Comparison of ENCODE assay signal across 10 mouse cellular contexts in genomic region chr11:6629655-6630054, GRCm38 (mm10). TPM values are rescaled to one million over a fixed set of nuclear protein-coding genes. Genes with fewer than 3 reads are reported as not detected.
A peak's percentile ranks its signal among the peaks of the same experiment; 100 is the strongest.
DNase-seq lines count a peak whose midpoint lies in the region; ATAC-seq and TF ChIP-seq lines count a peak whose summit lies in the region.
"Had no signal": no experiment of that assay in that cellular context is flagged by ENCODE, and none has a peak within 500 bp of the region (broad histone marks: within the 10 kb centered on the region; RNA-seq: fewer than 3 reads in every experiment).

No protein-coding gene starts in this region.

- DNase-seq in MEL (ENCODE audit: low read depth, low spot score): peak; percentile 88
- peak; percentile 39 to 66 for DNase-seq in cerebellum, postnatal 25 days
- peak in 1 of 2 experiments; percentile 36 for DNase-seq in spleen, adult 2 months (ENCODE audit: low read depth in 1 of 2, low spot score in 2 of 2)
- DNase-seq in right cerebral cortex, postnatal 36 days (ENCODE audit: low spot score in 2 of 2): no peak

- peak; percentile 60 for TF ChIP-seq CTCF in intestine, postnatal 0 days (IDR thresholded peaks at IDR 0.05; ENCODE audit: low read depth)
- TF ChIP-seq CTCF in MEL (IDR thresholded peaks at IDR 0.05 in 2 of 3, conservative IDR thresholded peaks at IDR 0.05 in 1 of 3; ENCODE audit: control insufficient read depth in 1 of 3, insufficient read depth in 1 of 3, low read depth in 2 of 3, low read length in 3 of 3, poor library complexity in 1 of 3, severe bottlenecking in 1 of 3): peak; percentile 54 to 76 (median 61)
- peak; percentile 21; the same call in 1 of the 2 replicates for TF ChIP-seq CTCF in spleen, adult 2 months (IDR thresholded peaks at IDR 0.05; ENCODE audit: extremely low read depth, insufficient read depth, insufficient read length, insufficient replicate concordance)

- no peak overlapping the region for H3K9ac ChIP-seq in intestine, postnatal 0 days (ENCODE audit: low read depth, low read length)
- H3K9ac ChIP-seq in intestine, embryonic 16.5 days (ENCODE audit: low read depth, low read length): no peak overlapping the region
- no peak overlapping the region for H3K9ac ChIP-seq in MEL (ENCODE audit: control insufficient read depth, low read depth, low read length, poor library complexity, severe bottlenecking)
- H3K9ac ChIP-seq: limb, embryonic 12.5 days; neural tube, embryonic 15.5 days had no signal

- H3K4me1 ChIP-seq in intestine, postnatal 0 days (replicated peaks; ENCODE audit: control insufficient read depth, insufficient read depth, low read length): no peaks in the 10 kb centered on the region
- peaks cover 4% of the 10 kb centered on the region for H3K4me1 ChIP-seq in intestine, embryonic 16.5 days (ENCODE audit: control insufficient read depth, insufficient read depth, low read length)
- peaks cover 11 to 18% of the 10 kb centered on the region in 2 experiments for H3K4me1 ChIP-seq in MEL (ENCODE audit: control insufficient read depth in 1 of 2, insufficient read depth in 2 of 2, low read length in 2 of 2)
- peaks cover 17% of the 10 kb centered on the region for H3K4me1 ChIP-seq in spleen, adult 2 months (ENCODE audit: control insufficient read depth, insufficient read depth, insufficient read length)

- ATAC-seq in intestine, postnatal 0 days: no peak
- no peak for ATAC-seq in intestine, embryonic 16.5 days
- ATAC-seq in megakaryocyte-erythroid progenitor cell, adult 5-6 weeks (replicated peaks; ENCODE audit: low FRiP score, low TSS enrichment, poor library complexity, severe bottlenecking): no peak

- no peak overlapping the region for H3K27ac ChIP-seq in intestine, postnatal 0 days (ENCODE audit: low read depth, low read length)
- H3K27ac ChIP-seq in intestine, embryonic 16.5 days (ENCODE audit: low read length): no peak overlapping the region
- H3K27ac ChIP-seq in MEL (ENCODE audit: control insufficient read depth, low read depth, low read length): no peak overlapping the region
- H3K27ac ChIP-seq in spleen, adult 2 months (ENCODE audit: insufficient read depth, low read length): no peak overlapping the region
- H3K27ac ChIP-seq: limb, embryonic 12.5 days; neural tube, embryonic 15.5 days had no signal

- no peaks in the 10 kb centered on the region for H3K9me3 ChIP-seq in intestine, postnatal 0 days (ENCODE audit: control insufficient read depth)
- H3K9me3 ChIP-seq in intestine, embryonic 16.5 days (ENCODE audit: control insufficient read depth, low read length): no peaks in the 10 kb centered on the region
- no peaks in the 10 kb centered on the region for H3K9me3 ChIP-seq in MEL (replicated peaks; ENCODE audit: insufficient read depth, low read length)
- H3K9me3 ChIP-seq: limb, embryonic 12.5 days; neural tube, embryonic 15.5 days had no signal

- no peak for TF ChIP-seq EP300 in MEL (IDR thresholded peaks at IDR 0.05; ENCODE audit: low read depth in 1 of 2, low read length in 2 of 2)

- 0 out of 2 replicates have a peak, but pooled peaks cover 1% of the 10 kb centered on the region for H3K36me3 ChIP-seq in intestine, postnatal 0 days (ENCODE audit: control insufficient read depth, insufficient read depth)
- H3K36me3 ChIP-seq in intestine, embryonic 16.5 days (ENCODE audit: control insufficient read depth, insufficient read depth, low read length): no peaks in the 10 kb centered on the region
- H3K36me3 ChIP-seq in MEL (ENCODE audit: control insufficient read depth in 1 of 2, insufficient read depth in 2 of 2, low read length in 2 of 2): peaks cover 2 to 20% of the 10 kb centered on the region in 2 experiments; a peak in 3 of 4 replicates
- H3K36me3 ChIP-seq in spleen, adult 2 months (ENCODE audit: control insufficient read depth, insufficient read depth, low read length): no peaks in the 10 kb centered on the region
- H3K36me3 ChIP-seq: neural tube, embryonic 15.5 days had no signal

- H3K4me3 ChIP-seq in intestine, postnatal 0 days (ENCODE audit: low read depth, low read length): no peak overlapping the region
- H3K4me3 ChIP-seq in intestine, embryonic 16.5 days (ENCODE audit: low read length): no peak overlapping the region
- no peak overlapping the region for H3K4me3 ChIP-seq in MEL (ENCODE audit: control insufficient read depth in 1 of 2, insufficient read depth in 1 of 2, low read depth in 2 of 2, low read length in 2 of 2)
- H3K4me3 ChIP-seq in spleen, adult 2 months (ENCODE audit: extremely low read depth, insufficient read depth, insufficient read length): no peak overlapping the region
- H3K4me3 ChIP-seq: limb, embryonic 12.5 days; neural tube, embryonic 15.5 days had no signal

- TF ChIP-seq POLR2A in MEL (IDR thresholded peaks at IDR 0.05; ENCODE audit: control insufficient read depth in 1 of 2, insufficient read depth in 1 of 2, low read depth in 1 of 2, low read length in 2 of 2, poor library complexity in 1 of 2): no peak
- TF ChIP-seq POLR2A in spleen, adult 2 months (IDR thresholded peaks at IDR 0.05; ENCODE audit: low read depth, low read length): no peak

- peak; percentile 86 for TF ChIP-seq RAD21 in MEL (IDR thresholded peaks at IDR 0.05; ENCODE audit: low read depth, low read length)

- H3K79me2 ChIP-seq in MEL (ENCODE audit: control insufficient read depth, insufficient read depth, low read length, poor library complexity): peaks cover 21% of the 10 kb centered on the region

- H3K27me3 ChIP-seq in intestine, postnatal 0 days (replicated peaks; ENCODE audit: control insufficient read depth, insufficient read depth, low read length): no peaks in the 10 kb centered on the region
- H3K27me3 ChIP-seq in intestine, embryonic 16.5 days (replicated peaks; ENCODE audit: control insufficient read depth, insufficient read depth, low read length): no peaks in the 10 kb centered on the region
- no peaks in the 10 kb centered on the region for H3K27me3 ChIP-seq in MEL (ENCODE audit: control insufficient read depth in 1 of 2, insufficient read depth in 2 of 2, low read length in 2 of 2)
- H3K27me3 ChIP-seq in spleen, adult 2 months (ENCODE audit: control insufficient read depth, insufficient read depth, low read length): 0 out of 2 replicates have a peak, but pooled peaks cover 1% of the 10 kb centered on the region
- H3K27me3 ChIP-seq: limb, embryonic 12.5 days had no signal

- no peak overlapping the region for H3K4me2 ChIP-seq in intestine, postnatal 0 days (replicated peaks; ENCODE audit: low read depth)
- H3K4me2 ChIP-seq in intestine, embryonic 16.5 days (ENCODE audit: low read depth, low read length): no peak overlapping the region
- H3K4me2 ChIP-seq: limb, embryonic 12.5 days; neural tube, embryonic 15.5 days had no signal

TF ChIP-seq in MEL, 35 proteins besides CTCF, POLR2A, EP300 and RAD21 (continues in another document):
- TF ChIP-seq SIN3A (IDR thresholded peaks at IDR 0.05; ENCODE audit: low read length) (peak; percentile 51; the same call in 1 of the 2 replicates), ELF1 (IDR thresholded peaks at IDR 0.05; ENCODE audit: low read depth, low read length) (no peak), ZNF384 (IDR thresholded peaks at IDR 0.05; ENCODE audit: low read depth, low read length) (peak; percentile 48), ZC3H11A (IDR thresholded peaks at IDR 0.05; ENCODE audit: low read depth, low read length) (peak; percentile 87), RCOR1 (IDR thresholded peaks at IDR 0.05; ENCODE audit: low read depth, low read length) (no peak), JUND (IDR thresholded peaks at IDR 0.05; ENCODE audit: low read depth, low read length) (peak; percentile 11; the same call in 1 of the 2 replicates)

RNA-seq across cellular contexts. Expression of gene Tbrg4, which starts 3.8 kb away (rescaled TPM):
- polyA plus RNA-seq in intestine, postnatal 0 days (2015; fragmentation: Nextera tagmentation; extraction: Ambion mirVana): 30.8 and 32.6 TPM in 2 replicates
- 64.0 and 64.2 TPM in 2 replicates for polyA plus RNA-seq in intestine, embryonic 16.5 days (2015; fragmentation: Nextera tagmentation; extraction: Ambion mirVana)
- total RNA-seq in MEL (2012; rRNA removed): 191 and 192 TPM in 2 replicates
- 100 to 1,000 TPM; 278 to 756 TPM for polyA plus RNA-seq in MEL (2012; ENCODE audit: insufficient read depth in 1 of 2, insufficient read length in 2 of 2, low read depth in 1 of 2, low replicate concordance in 2 of 2, missing spikeins in 1 of 2)
- 88.6 and 125 TPM in 2 replicates for polyA plus RNA-seq in spleen, adult 2 months (2012; rRNA removed)
- 113 and 130 TPM in 2 replicates for total RNA-seq in megakaryocyte-erythroid progenitor cell, adult 5-6 weeks (2014; fragmentation: Nextera tagmentation)
- 27.5 and 51.5 TPM in 2 replicates for total RNA-seq in megakaryocyte-erythroid progenitor cell, adult 5-6 weeks (2017)

RNA-seq across cellular contexts. Expression of gene Wap, which starts 8.8 kb away (rescaled TPM):
- polyA plus RNA-seq in intestine, postnatal 0 days (2015; fragmentation: Nextera tagmentation; extraction: Ambion mirVana): 1.3 and 4.3 TPM in 2 replicates
- not detected in 2 replicates for polyA plus RNA-seq in intestine, embryonic 16.5 days (2015; fragmentation: Nextera tagmentation; extraction: Ambion mirVana)
- not detected in 2 replicates for total RNA-seq in MEL (2012; rRNA removed)
- polyA plus RNA-seq in MEL (2012; ENCODE audit: insufficient read depth in 1 of 2, insufficient read length in 2 of 2, low read depth in 1 of 2, low replicate concordance in 2 of 2, missing spikeins in 1 of 2): not detected
- polyA plus RNA-seq in spleen, adult 2 months (2012; rRNA removed): not detected in 2 replicates
- not detected in 2 replicates for total RNA-seq in megakaryocyte-erythroid progenitor cell, adult 5-6 weeks (2014; fragmentation: Nextera tagmentation)
- not detected in 2 replicates for total RNA-seq in megakaryocyte-erythroid progenitor cell, adult 5-6 weeks (2017)
- total RNA-seq: heart, postnatal 10 days had no signal
- polyA plus RNA-seq: limb, embryonic 12.5 days; neural tube, embryonic 15.5 days had no signal

RNA-seq across cellular contexts. Expression of gene Nacad, which starts 23.8 kb away (rescaled TPM):
- polyA plus RNA-seq in intestine, postnatal 0 days (2015; fragmentation: Nextera tagmentation; extraction: Ambion mirVana): 4.0 and 4.8 TPM in 2 replicates
- polyA plus RNA-seq in intestine, embryonic 16.5 days (2015; fragmentation: Nextera tagmentation; extraction: Ambion mirVana): 5.5 and 7.1 TPM in 2 replicates
- total RNA-seq in MEL (2012; rRNA removed): 0.10 and 0.12 TPM in 2 replicates
- under 1 TPM in 1 of 2 experiments, not detected in 1; 0.32 TPM for polyA plus RNA-seq in MEL (2012; ENCODE audit: insufficient read depth in 1 of 2, insufficient read length in 2 of 2, low read depth in 1 of 2, low replicate concordance in 2 of 2, missing spikeins in 1 of 2)
- 0.37 and 0.60 TPM in 2 replicates for polyA plus RNA-seq in spleen, adult 2 months (2012; rRNA removed)
- total RNA-seq in megakaryocyte-erythroid progenitor cell, adult 5-6 weeks (2014; fragmentation: Nextera tagmentation): not detected in 2 replicates
- total RNA-seq in megakaryocyte-erythroid progenitor cell, adult 5-6 weeks (2017): not detected in 2 replicates

RNA-seq across cellular contexts. Expression of gene Ramp3, which starts 28.7 kb away (rescaled TPM):
- polyA plus RNA-seq in intestine, postnatal 0 days (2015; fragmentation: Nextera tagmentation; extraction: Ambion mirVana): 2.8 and 2.9 TPM in 2 replicates
- polyA plus RNA-seq in intestine, embryonic 16.5 days (2015; fragmentation: Nextera tagmentation; extraction: Ambion mirVana): 4.6 and 5.2 TPM in 2 replicates
- total RNA-seq in MEL (2012; rRNA removed): not detected in 2 replicates
- not detected for polyA plus RNA-seq in MEL (2012; ENCODE audit: insufficient read depth in 1 of 2, insufficient read length in 2 of 2, low read depth in 1 of 2, low replicate concordance in 2 of 2, missing spikeins in 1 of 2)
- polyA plus RNA-seq in spleen, adult 2 months (2012; rRNA removed): 2.4 and 13.7 TPM in 2 replicates
- total RNA-seq in megakaryocyte-erythroid progenitor cell, adult 5-6 weeks (2014; fragmentation: Nextera tagmentation): not detected in 2 replicates
- total RNA-seq in megakaryocyte-erythroid progenitor cell, adult 5-6 weeks (2017): not detected in 2 replicates

Comparison
In these comparisons a context has a peak if more than half of its experiments do, and no peak if none do; other contexts are left out.
1. DNase-seq: peak in MEL (single experiment) and cerebellum, postnatal 25 days (2 of 2); none in right cerebral cortex, postnatal 36 days (0 of 2).
2. Peak in every context shown above with its lines, with median percentiles within 50 percentile points of each other: CTCF ChIP-seq.